In the genomic region with DNA sequence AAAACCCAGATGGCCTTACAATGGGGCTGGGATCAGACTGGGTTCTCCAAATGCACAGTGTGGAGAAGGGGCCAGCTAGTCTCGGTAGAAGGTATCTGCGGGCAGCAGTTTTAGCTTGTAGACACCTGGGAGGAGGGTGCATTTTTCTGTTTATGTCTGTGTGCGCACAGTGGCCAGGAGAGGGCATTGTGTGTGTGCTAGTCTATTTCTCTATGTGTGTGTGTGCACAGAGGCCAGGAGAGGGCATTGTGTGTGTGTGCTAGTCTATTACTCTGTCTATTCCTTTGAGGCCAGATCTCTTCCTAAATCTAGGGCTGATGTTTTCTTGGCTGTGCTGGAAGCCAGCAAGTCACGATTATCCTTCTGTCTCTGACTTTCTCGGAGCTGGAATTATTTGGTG, we compare ENCODE assay signal across 23 mouse cellular contexts. TPM values are rescaled to one million over a fixed set of nuclear protein-coding genes. Genes with fewer than 3 reads are reported as not detected.
DNase-seq lines count a peak whose midpoint lies in the region; ATAC-seq and TF ChIP-seq lines count a peak whose summit lies in the region.
"Had no signal": no experiment of that assay in that cellular context is flagged by ENCODE, and none has a peak within 500 bp of the region (broad histone marks: within the 10 kb centered on the region; RNA-seq: fewer than 3 reads in every experiment).

No protein-coding gene starts in this region.

- in situ Hi-C loops in Patski (cut with MboI; ENCODE audit: low pct_unique_long_range_greater_than_20kb) = no loop called here

- H3K36me3 ChIP-seq in intestine, postnatal 0 days (ENCODE audit: control insufficient read depth, insufficient read depth) = 0 out of 2 replicates have a peak, but pooled peaks cover under 1% of the 10 kb centered on the region
- H3K36me3 ChIP-seq in intestine, embryonic 15.5 days = no peaks in the 10 kb centered on the region
- no peaks in the 10 kb centered on the region for H3K36me3 ChIP-seq in lung, embryonic 14.5 days (ENCODE audit: insufficient read depth)
- H3K36me3 ChIP-seq in small intestine, adult 2 months (ENCODE audit: control insufficient read depth, insufficient read depth, low read length) = 0 out of 2 replicates have a peak, but pooled peaks cover 2% of the 10 kb centered on the region
- H3K36me3 ChIP-seq: embryonic facial prominence, embryonic 13.5 days; G1E; kidney, embryonic 15.5 days had no signal

- H3K4me2 ChIP-seq in intestine, postnatal 0 days (replicated peaks; ENCODE audit: low read depth) = no peak overlapping the region
- H3K4me2 ChIP-seq in intestine, embryonic 15.5 days (replicated peaks) = no peak overlapping the region
- H3K4me2 ChIP-seq in lung, embryonic 14.5 days = no peak overlapping the region
- H3K4me2 ChIP-seq: embryonic facial prominence, embryonic 13.5 days; kidney, embryonic 15.5 days had no signal

- peak; percentile 58 for TF ChIP-seq CTCF in intestine, postnatal 0 days (IDR thresholded peaks at IDR 0.05; ENCODE audit: low read depth)
- TF ChIP-seq CTCF in lung, embryonic 14.5 days (IDR thresholded peaks at IDR 0.05; ENCODE audit: low read depth) = 0 out of 2 replicates have a peak, but pooled peaks have one; percentile 9
- peak; percentile 42 for TF ChIP-seq CTCF in Patski (IDR thresholded peaks at IDR 0.05)
- peak; percentile 23; the same call in 1 of the 2 replicates for TF ChIP-seq CTCF in small intestine, adult 2 months (IDR thresholded peaks at IDR 0.05; ENCODE audit: extremely low read depth, insufficient read length, insufficient replicate concordance, low read depth, low read length)

- H3K9me3 ChIP-seq in intestine, postnatal 0 days (ENCODE audit: control insufficient read depth) = no peaks in the 10 kb centered on the region
- H3K9me3 ChIP-seq in intestine, embryonic 15.5 days = no peaks in the 10 kb centered on the region
- no peaks in the 10 kb centered on the region for H3K9me3 ChIP-seq in lung, embryonic 14.5 days (ENCODE audit: low read depth, low read length)
- H3K9me3 ChIP-seq: embryonic facial prominence, embryonic 13.5 days; kidney, embryonic 15.5 days had no signal

- POLR2A ChIA-PET in Patski (lab: Charles Lee) = interaction anchor here (1.3 kb wide), 1 partner anchor 11 kb away, joined by 6 read pairs; no protein-coding TSS in a partner anchor

- DNase-seq in lung, embryonic 14.5 days = no peak
- no peak for DNase-seq in lung, adult 18-20 months
- DNase-seq in Patski (ENCODE audit: low read depth, low spot score) = no peak
- no peak for DNase-seq in cerebellum, adult 9-11 months
- DNase-seq in layer of hippocampus, postnatal 14 days (ENCODE audit: low spot score in 2 of 2) = no peak
- DNase-seq: adrenal gland, postnatal 36 days; cerebellum, adult 18-20 months; heart, adult 18-20 months; midbrain, embryonic 14.5 days; thymus, adult 18-20 months; thymus, postnatal 4 days had no signal

- WGBS in intestine, postnatal 0 days = 82% methylated on average over 5 of the region's 5 CpGs
- 81% methylated on average over 5 of the region's 5 CpGs for WGBS in intestine, embryonic 15.5 days
- WGBS in lung, embryonic 14.5 days = 75% methylated on average over 5 of the region's 5 CpGs
- 80% methylated on average over 5 of the region's 5 CpGs for WGBS in small intestine, adult 2 months

- H3K27ac ChIP-seq in intestine, postnatal 0 days (ENCODE audit: low read depth, low read length) = no peak overlapping the region
- no peak overlapping the region for H3K27ac ChIP-seq in intestine, embryonic 15.5 days
- no peak overlapping the region for H3K27ac ChIP-seq in lung, embryonic 14.5 days (ENCODE audit: low read depth)
- H3K27ac ChIP-seq in small intestine, adult 2 months (ENCODE audit: insufficient read depth, low read depth, low read length) = no peak overlapping the region
- H3K27ac ChIP-seq: embryonic facial prominence, embryonic 13.5 days; kidney, embryonic 15.5 days had no signal

- no peaks in the 10 kb centered on the region for H3K4me1 ChIP-seq in intestine, postnatal 0 days (replicated peaks; ENCODE audit: control insufficient read depth, insufficient read depth, low read length)
- no peaks in the 10 kb centered on the region for H3K4me1 ChIP-seq in intestine, embryonic 15.5 days (replicated peaks)
- H3K4me1 ChIP-seq in lung, embryonic 14.5 days (ENCODE audit: insufficient read depth) = no peaks in the 10 kb centered on the region
- no peaks in the 10 kb centered on the region for H3K4me1 ChIP-seq in small intestine, adult 2 months (ENCODE audit: control insufficient read depth, insufficient read depth, insufficient read length, low read length)
- H3K4me1 ChIP-seq: embryonic facial prominence, embryonic 13.5 days; kidney, embryonic 15.5 days had no signal

- CTCF ChIA-PET in Patski (lab: Charles Lee) = interaction anchor here (1.3 to 2.2 kb wide), 3 partner anchors 12 to 37 kb away, joined by 3 to 11 read pairs (median 3); no protein-coding TSS in a partner anchor

- no peaks in the 10 kb centered on the region for H3K27me3 ChIP-seq in intestine, postnatal 0 days (replicated peaks; ENCODE audit: control insufficient read depth, insufficient read depth, low read length)
- no peaks in the 10 kb centered on the region for H3K27me3 ChIP-seq in intestine, embryonic 15.5 days (replicated peaks)
- no peaks in the 10 kb centered on the region for H3K27me3 ChIP-seq in lung, embryonic 14.5 days (ENCODE audit: insufficient read depth, low read length)
- no peaks in the 10 kb centered on the region for H3K27me3 ChIP-seq in Patski
- H3K27me3 ChIP-seq in small intestine, adult 2 months (ENCODE audit: control insufficient read depth, insufficient read depth, low read length) = no peaks in the 10 kb centered on the region
- H3K27me3 ChIP-seq: embryonic facial prominence, embryonic 13.5 days; kidney, embryonic 15.5 days had no signal

- no peak overlapping the region for H3K9ac ChIP-seq in intestine, postnatal 0 days (ENCODE audit: low read depth, low read length)
- no peak overlapping the region for H3K9ac ChIP-seq in intestine, embryonic 15.5 days
- no peak overlapping the region for H3K9ac ChIP-seq in lung, embryonic 14.5 days
- H3K9ac ChIP-seq: embryonic facial prominence, embryonic 13.5 days; kidney, embryonic 15.5 days had no signal

- TF ChIP-seq POLR2A in small intestine, adult 2 months (IDR thresholded peaks at IDR 0.05; ENCODE audit: low read depth, low read length) = no peak

- no peak overlapping the region for H3K4me3 ChIP-seq in intestine, postnatal 0 days (ENCODE audit: low read depth, low read length)
- H3K4me3 ChIP-seq in intestine, embryonic 15.5 days (replicated peaks) = no peak overlapping the region
- H3K4me3 ChIP-seq in lung, embryonic 14.5 days (ENCODE audit: low read depth, low read length) = no peak overlapping the region
- no peak overlapping the region for H3K4me3 ChIP-seq in small intestine, adult 2 months (ENCODE audit: low read depth, low read length)
- H3K4me3 ChIP-seq: embryonic facial prominence, embryonic 13.5 days; kidney, embryonic 15.5 days; myocyte had no signal

- no peak for ATAC-seq in intestine, postnatal 0 days
- ATAC-seq in intestine, embryonic 15.5 days = no peak
- no peak for ATAC-seq in lung, embryonic 14.5 days (ENCODE audit: insufficient read depth)
- ATAC-seq in Patski = peak; percentile 22
- ATAC-seq: forebrain, embryonic 16.5 days; inflammation-experienced regulatory T-cells, adult 6 months had no signal

RNA-seq across cellular contexts. Expression of a gene that starts 58.8 kb away (rescaled TPM):
- 12.3 and 18.3 TPM in 2 replicates for polyA plus RNA-seq in intestine, postnatal 0 days (2015; fragmentation: Nextera tagmentation; extraction: Ambion mirVana)
- polyA plus RNA-seq in intestine, embryonic 15.5 days (2015; fragmentation: Nextera tagmentation; extraction: Ambion mirVana) = 39.4 and 45.2 TPM in 2 replicates
- 0.87 and 5.1 TPM in 2 replicates for polyA plus RNA-seq in lung, embryonic 14.5 days (2014; fragmentation: Nextera tagmentation; extraction: Ambion mirVana)
- 199 TPM for polyA plus RNA-seq in Patski (2021)
- 4.4 and 23.8 TPM in 2 replicates for polyA plus RNA-seq in small intestine, adult 2 months (2012; rRNA removed)
- under 1 TPM in 1 of 2 experiments, not detected in 1; 0.45 TPM for total RNA-seq in layer of hippocampus, postnatal 14 days (2021)
- total RNA-seq: adrenal gland, postnatal 36 days; megakaryocyte, adult 5-6 weeks had no signal
- polyA plus RNA-seq: cortical plate, adult 2 months; G1E; spleen, adult 2 months had no signal
